Mouse (Mus musculus) embryonic facial prominence, embryonic 15.5 days (tissue): ENCODE measurements around the gene Kcnip2. TPM values are rescaled to one million over a fixed set of nuclear protein-coding genes. Genes with fewer than 3 reads are reported as not detected.

Experiments used
- ATAC-seq: fragments of 200-750 bp; cut with Nextera tagmentation; 2 replicates; pipeline ENCODE4 v1.8.0; 2017; ENCODE audit warnings: low read depth, moderate TSS enrichment; ENCODE audit not compliant: insufficient number of reproducible peaks, low FRiP score, low TSS enrichment
- H3K27ac ChIP-seq: fragments of 300-500 bp; sonication (generic); replicated peaks from 2 replicates; pipeline ENCODE4 v1.5.1; 2015; ENCODE audit warnings: mild to moderate bottlenecking, inconsistent platforms
- H3K27me3 ChIP-seq: fragments of 300-500 bp; sonication (generic); 2 replicates; pipeline ENCODE4 v1.6.1; 2015; ENCODE audit warnings: inconsistent platforms
- H3K36me3 ChIP-seq: fragments of 300-500 bp; sonication (generic); 2 replicates; pipeline ENCODE4 v1.6.1; 2015; ENCODE audit warnings: mild to moderate bottlenecking, inconsistent platforms
- H3K4me1 ChIP-seq: fragments of 300-500 bp; sonication (generic); 2 replicates; pipeline ENCODE4 v1.6.1; 2015; ENCODE audit warnings: inconsistent platforms
- H3K4me2 ChIP-seq: fragments of 300-500 bp; sonication (generic); replicated peaks from 2 replicates; pipeline ENCODE4 v1.6.1; 2015; ENCODE audit warnings: mild to moderate bottlenecking, inconsistent platforms
- H3K4me3 ChIP-seq: fragments of 300-500 bp; sonication (generic); replicated peaks from 2 replicates; pipeline ENCODE4 v1.5.1; 2015; ENCODE audit warnings: mild to moderate bottlenecking, inconsistent platforms
- H3K9ac ChIP-seq: fragments of 300-500 bp; sonication (generic); 2 replicates; pipeline ENCODE4 v1.6.1; 2015; ENCODE audit warnings: inconsistent platforms
- H3K9me3 ChIP-seq: fragments of 300-500 bp; sonication (generic); replicated peaks from 2 replicates; pipeline ENCODE4 v1.6.1; 2016; ENCODE audit warnings: inconsistent platforms
- WGBS: fragments of 180-500 bp; shearing (Covaris S2); methylation state at CpG from one replicate; pipeline ENCODE4 v1.1.7; 2015; 5-methylcytosine and 5-hydroxymethylcytosine counted together
- polyA plus RNA-seq: library from polyadenylated mRNA; unstranded; fragments of >200 nt; fragmentation: Nextera tagmentation; extraction: Ambion mirVana; gene quantifications from 2 replicates; pipeline ENCODE4 v1.2.1, GENCODE M21; 2015

Gene Kcnip2
- polyA plus RNA-seq, 1 experiment from 2014 or later, result 2.5 TPM

- ATAC-seq, result no peak
- H3K4me3 ChIP-seq, result no peak overlapping the region
- no peak overlapping the region for H3K27ac ChIP-seq
- no peaks in the 10 kb centered on the region; the same call in 1 of the 2 replicates for H3K36me3 ChIP-seq
- H3K4me2 ChIP-seq, result no peak overlapping the region
- no peak overlapping the region for H3K9ac ChIP-seq
- H3K9me3 ChIP-seq, result 0 out of 2 replicates have a peak, but pooled peaks cover 4% of the 10 kb centered on the region
- no peaks in the 10 kb centered on the region for H3K27me3 ChIP-seq
- no peaks in the 10 kb centered on the region for H3K4me1 ChIP-seq
- WGBS, result 55% methylated on average over 2 of the region's 2 CpGs
Observed at GRCm38 (mm10) chr19:45830679-45831078, 14.8 kb upstream of the Kcnip2 start.

- ATAC-seq, result no peak
- WGBS, result 92% methylated on average over 3 of the region's 3 CpGs
- Histone ChIP-seq H3K4me2 (no peak overlapping the region), H3K4me1 (no peaks in the 10 kb centered on the region), H3K4me3 (no peak overlapping the region), H3K27me3 (no peaks in the 10 kb centered on the region), H3K27ac (no peak overlapping the region), H3K9ac (no peak overlapping the region), H3K9me3 (0 out of 2 replicates have a peak, but pooled peaks cover 4% of the 10 kb centered on the region), H3K36me3 (no peaks in the 10 kb centered on the region; the same call in 1 of the 2 replicates)
Observed at GRCm38 (mm10) chr19:45827736-45828135, 11.9 kb upstream of the Kcnip2 start.

GRCm38 (mm10) chr19:45827125-45827524, 11.3 kb upstream of the Kcnip2 start:
- Histone ChIP-seq H3K9me3 (0 out of 2 replicates have a peak, but pooled peaks cover 4% of the 10 kb centered on the region), H3K27ac (no peak overlapping the region), H3K4me2 (no peak overlapping the region), H3K9ac (no peak overlapping the region), H3K4me1 (0 out of 2 replicates have a peak, but pooled peaks cover under 1% of the 10 kb centered on the region), H3K27me3 (no peaks in the 10 kb centered on the region), H3K36me3 (no peaks in the 10 kb centered on the region; the same call in 1 of the 2 replicates), H3K4me3 (no peak overlapping the region)
- WGBS, result 64% methylated on average over 5 of the region's 5 CpGs
- ATAC-seq, result no peak

- no peak overlapping the region for H3K4me2 ChIP-seq
- no peak overlapping the region for H3K4me3 ChIP-seq
- no peaks in the 10 kb centered on the region; the same call in 1 of the 2 replicates for H3K36me3 ChIP-seq
- H3K27me3 ChIP-seq, result no peaks in the 10 kb centered on the region
- peaks cover 5% of the 10 kb centered on the region; the same call in 1 of the 2 replicates for H3K4me1 ChIP-seq
- H3K27ac ChIP-seq, result no peak overlapping the region
- no peak overlapping the region for H3K9ac ChIP-seq
- 0 out of 2 replicates have a peak, but pooled peaks cover 4% of the 10 kb centered on the region for H3K9me3 ChIP-seq
- 75% methylated on average over 3 of the region's 3 CpGs for WGBS
- ATAC-seq, result no peak
Observed at GRCm38 (mm10) chr19:45826146-45826545, 10.3 kb upstream of the Kcnip2 start.

- Histone ChIP-seq H3K9me3 (no peaks in the 10 kb centered on the region), H3K9ac (no peak overlapping the region), H3K36me3 (0 out of 2 replicates have a peak, but pooled peaks cover 9% of the 10 kb centered on the region), H3K4me3 (no peak overlapping the region), H3K27me3 (no peaks in the 10 kb centered on the region), H3K27ac (no peak overlapping the region), H3K4me1 (peaks cover 27% of the 10 kb centered on the region), H3K4me2 (no peak overlapping the region)
- WGBS, result 60% methylated on average over 5 of the region's 5 CpGs
- ATAC-seq, result no peak
Observed at GRCm38 (mm10) chr19:45821832-45822231, 6.0 kb upstream of the Kcnip2 start.

- no peak overlapping the region for H3K9ac ChIP-seq
- WGBS, result 50% methylated on average over 11 of the region's 11 CpGs
Observed at GRCm38 (mm10) chr19:45817816-45818490, 2.1 kb upstream of the Kcnip2 start.

GRCm38 (mm10) chr19:45816727-45817126, 866 bp upstream of the Kcnip2 start:
- Histone ChIP-seq H3K27ac (0 out of 2 replicates have a peak overlapping the region, but pooled peaks have one; percentile 22), H3K4me2 (no peak overlapping the region), H3K9me3 (no peaks in the 10 kb centered on the region), H3K27me3 (peaks cover 6% of the 10 kb centered on the region), H3K4me1 (peaks cover 56% of the 10 kb centered on the region), H3K9ac (no peak overlapping the region), H3K4me3 (no peak overlapping the region), H3K36me3 (0 out of 2 replicates have a peak, but pooled peaks cover 9% of the 10 kb centered on the region)
- ATAC-seq, result no peak
- WGBS, result 34% methylated on average over 8 of the region's 8 CpGs

More at GRCm38 (mm10) chr19:45817816-45818490, 2.1 kb upstream of the Kcnip2 start:
- H3K27me3 ChIP-seq, result no peaks in the 10 kb centered on the region
- no peak overlapping the region for H3K4me3 ChIP-seq
- peaks cover 50% of the 10 kb centered on the region for H3K4me1 ChIP-seq
- H3K4me2 ChIP-seq, result no peak overlapping the region
- no peaks in the 10 kb centered on the region for H3K9me3 ChIP-seq
- 0 out of 2 replicates have a peak, but pooled peaks cover 9% of the 10 kb centered on the region for H3K36me3 ChIP-seq
- no peak for ATAC-seq
- no peak overlapping the region for H3K27ac ChIP-seq

GRCm38 (mm10) chr19:45815170-45815569, 691 bp downstream of the Kcnip2 start:
- ATAC-seq, result peak; percentile 36; the same call in 1 of the 2 replicates
- Histone ChIP-seq H3K4me1 (peaks cover 57% of the 10 kb centered on the region), H3K9me3 (no peaks in the 10 kb centered on the region), H3K4me3 (peak overlapping the region; percentile 38), H3K36me3 (0 out of 2 replicates have a peak, but pooled peaks cover 9% of the 10 kb centered on the region), H3K9ac (no peak overlapping the region), H3K27me3 (peaks cover 6% of the 10 kb centered on the region), H3K27ac (no peak overlapping the region), H3K4me2 (peak overlapping the region; percentile 88)
- 42% methylated on average over 10 of the region's 10 CpGs for WGBS

GRCm38 (mm10) chr19:45813801-45814200, 2.1 kb downstream of the Kcnip2 start:
- no peak overlapping the region for H3K4me3 ChIP-seq
- peaks cover 53% of the 10 kb centered on the region for H3K4me1 ChIP-seq
- H3K9ac ChIP-seq, result no peak overlapping the region
- peak; percentile 27; the same call in 1 of the 2 replicates for ATAC-seq
- no peak overlapping the region for H3K27ac ChIP-seq
- no peaks in the 10 kb centered on the region for H3K9me3 ChIP-seq
- H3K27me3 ChIP-seq, result peaks cover 6% of the 10 kb centered on the region
- H3K4me2 ChIP-seq, result no peak overlapping the region
- 0 out of 2 replicates have a peak, but pooled peaks cover 3% of the 10 kb centered on the region for H3K36me3 ChIP-seq
- 11% methylated on average over 11 of the region's 12 CpGs for WGBS

- peaks cover 6% of the 10 kb centered on the region for H3K27me3 ChIP-seq
Observed at GRCm38 (mm10) chr19:45813263-45813662, 2.6 kb downstream of the Kcnip2 start.

GRCm38 (mm10) chr19:45812673-45813252, 3.1 kb downstream of the Kcnip2 start:
- Histone ChIP-seq H3K9me3 (no peaks in the 10 kb centered on the region), H3K9ac (no peak overlapping the region), H3K4me1 (peaks cover 44% of the 10 kb centered on the region), H3K27me3 (peaks cover 6% of the 10 kb centered on the region), H3K36me3 (no peaks in the 10 kb centered on the region), H3K4me3 (no peak overlapping the region), H3K4me2 (peak overlapping the region; percentile 40), H3K27ac (no peak overlapping the region)
- ATAC-seq, result no peak
- WGBS, result 20% methylated on average over 8 of the region's 8 CpGs

More at GRCm38 (mm10) chr19:45813263-45813662, 2.6 kb downstream of the Kcnip2 start:
- Histone ChIP-seq H3K9me3 (no peaks in the 10 kb centered on the region), H3K4me2 (no peak overlapping the region), H3K4me3 (no peak overlapping the region), H3K4me1 (peaks cover 49% of the 10 kb centered on the region), H3K36me3 (0 out of 2 replicates have a peak, but pooled peaks cover 1% of the 10 kb centered on the region), H3K27ac (no peak overlapping the region), H3K9ac (no peak overlapping the region)
- WGBS, result 8% methylated on average over 11 of the region's 11 CpGs
- no peak for ATAC-seq
